In the genomic region with DNA sequence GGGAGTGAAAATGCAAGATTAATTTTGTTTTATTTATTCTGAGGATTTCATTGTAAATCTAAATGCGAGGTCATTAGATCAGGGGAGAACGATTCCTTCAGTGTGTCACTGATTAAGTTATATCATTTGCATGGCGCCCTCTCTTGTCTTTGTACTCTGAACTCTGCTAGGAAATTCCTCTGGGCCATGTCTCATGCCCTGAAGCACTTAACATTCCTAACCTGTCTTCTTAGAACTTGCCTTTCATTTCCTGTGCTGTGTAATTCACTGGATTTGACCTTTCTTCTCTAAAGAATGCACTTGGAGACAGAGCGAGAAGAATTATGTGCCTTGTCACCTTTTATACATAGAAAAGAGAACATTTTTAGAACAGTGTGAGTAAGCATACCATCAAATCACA, we compare ENCODE assay signal across 11 mouse cellular contexts.
DNase-seq lines count a peak whose midpoint lies in the region; ATAC-seq lines count a peak whose summit lies in the region.
"Had no signal": no experiment of that assay in that cellular context is flagged by ENCODE, and none has a peak within 500 bp of the region (broad histone marks: within the 10 kb centered on the region; RNA-seq: fewer than 3 reads in every experiment).

No protein-coding gene starts in this region.

- H3K27ac ChIP-seq in hindbrain, embryonic 14.5 days = 0 out of 2 replicates have a peak overlapping the region, but pooled peaks have one; percentile 5
- H3K27ac ChIP-seq in hindbrain, embryonic 11.5 days (ENCODE audit: low read depth, low read length) = no peak overlapping the region
- no peak overlapping the region for H3K27ac ChIP-seq in neural tube, embryonic 12.5 days
- H3K27ac ChIP-seq in neural tube, embryonic 15.5 days (replicated peaks) = no peak overlapping the region
- H3K27ac ChIP-seq in kidney, embryonic 15.5 days = no peak overlapping the region
- H3K27ac ChIP-seq: forebrain, embryonic 15.5 days; limb, embryonic 12.5 days had no signal

- no peak for DNase-seq in hindbrain, embryonic 14.5 days (ENCODE audit: low spot score)
- no peak for DNase-seq in hindbrain, embryonic 11.5 days (ENCODE audit: low spot score)
- DNase-seq in right cerebral cortex, postnatal 14 days = no peak
- no peak for DNase-seq in gastrocnemius, adult 8-10 months (ENCODE audit: low spot score in 2 of 2)
- DNase-seq in thymus, postnatal 25 days = no peak
- DNase-seq: cerebellum, adult 9-11 months had no signal

- WGBS in hindbrain, embryonic 14.5 days = 55% methylated on average over 4 of the region's 4 CpGs
- WGBS in hindbrain, embryonic 11.5 days = 63% methylated on average over 4 of the region's 4 CpGs
- 63% methylated on average over 4 of the region's 4 CpGs for WGBS in neural tube, embryonic 12.5 days
- 63% methylated on average over 4 of the region's 4 CpGs for WGBS in neural tube, embryonic 15.5 days
- 42% methylated on average over 4 of the region's 4 CpGs for WGBS in kidney, embryonic 15.5 days

- no peaks in the 10 kb centered on the region for H3K4me1 ChIP-seq in hindbrain, embryonic 14.5 days (replicated peaks; ENCODE audit: control insufficient read depth, insufficient read depth, low read length)
- H3K4me1 ChIP-seq in hindbrain, embryonic 11.5 days (replicated peaks; ENCODE audit: control insufficient read depth, insufficient read depth, low read length) = no peaks in the 10 kb centered on the region
- H3K4me1 ChIP-seq in neural tube, embryonic 12.5 days = no peaks in the 10 kb centered on the region
- H3K4me1 ChIP-seq in neural tube, embryonic 15.5 days = no peaks in the 10 kb centered on the region
- H3K4me1 ChIP-seq in kidney, embryonic 15.5 days = no peaks in the 10 kb centered on the region
- H3K4me1 ChIP-seq: forebrain, embryonic 15.5 days; limb, embryonic 12.5 days had no signal

- no peaks in the 10 kb centered on the region for H3K27me3 ChIP-seq in hindbrain, embryonic 14.5 days (ENCODE audit: control insufficient read depth, insufficient read depth, low read length)
- no peaks in the 10 kb centered on the region for H3K27me3 ChIP-seq in hindbrain, embryonic 11.5 days (ENCODE audit: control insufficient read depth, insufficient read depth, low read length)
- no peaks in the 10 kb centered on the region for H3K27me3 ChIP-seq in neural tube, embryonic 12.5 days (replicated peaks)
- no peaks in the 10 kb centered on the region for H3K27me3 ChIP-seq in neural tube, embryonic 15.5 days (replicated peaks)
- H3K27me3 ChIP-seq in kidney, embryonic 15.5 days = no peaks in the 10 kb centered on the region
- H3K27me3 ChIP-seq: forebrain, embryonic 15.5 days; limb, embryonic 12.5 days had no signal

- H3K36me3 ChIP-seq in hindbrain, embryonic 14.5 days (replicated peaks; ENCODE audit: control insufficient read depth, insufficient read depth) = no peaks in the 10 kb centered on the region
- no peaks in the 10 kb centered on the region for H3K36me3 ChIP-seq in hindbrain, embryonic 11.5 days (ENCODE audit: control insufficient read depth, insufficient read depth, low read length)
- no peaks in the 10 kb centered on the region for H3K36me3 ChIP-seq in neural tube, embryonic 12.5 days
- no peaks in the 10 kb centered on the region for H3K36me3 ChIP-seq in neural tube, embryonic 15.5 days
- H3K36me3 ChIP-seq in kidney, embryonic 15.5 days = no peaks in the 10 kb centered on the region
- H3K36me3 ChIP-seq: forebrain, embryonic 15.5 days; limb, embryonic 12.5 days had no signal

- no peaks in the 10 kb centered on the region for H3K9me3 ChIP-seq in hindbrain, embryonic 14.5 days (ENCODE audit: control insufficient read depth, low read length)
- no peaks in the 10 kb centered on the region for H3K9me3 ChIP-seq in hindbrain, embryonic 11.5 days (ENCODE audit: control insufficient read depth, low read length)
- H3K9me3 ChIP-seq in neural tube, embryonic 12.5 days = no peaks in the 10 kb centered on the region
- H3K9me3 ChIP-seq in neural tube, embryonic 15.5 days (replicated peaks) = no peaks in the 10 kb centered on the region
- H3K9me3 ChIP-seq in kidney, embryonic 15.5 days (replicated peaks) = no peaks in the 10 kb centered on the region
- H3K9me3 ChIP-seq: forebrain, embryonic 15.5 days; limb, embryonic 12.5 days had no signal

- no peak overlapping the region for H3K9ac ChIP-seq in hindbrain, embryonic 14.5 days
- H3K9ac ChIP-seq in hindbrain, embryonic 11.5 days (ENCODE audit: low read depth, low read length) = no peak overlapping the region
- no peak overlapping the region for H3K9ac ChIP-seq in neural tube, embryonic 12.5 days
- H3K9ac ChIP-seq in neural tube, embryonic 15.5 days (replicated peaks) = no peak overlapping the region
- no peak overlapping the region for H3K9ac ChIP-seq in kidney, embryonic 15.5 days
- H3K9ac ChIP-seq: forebrain, embryonic 15.5 days; limb, embryonic 12.5 days had no signal

- ATAC-seq in hindbrain, embryonic 14.5 days (ENCODE audit: low FRiP score) = peak; percentile 31; the same call in 1 of the 2 replicates
- no peak for ATAC-seq in hindbrain, embryonic 11.5 days (ENCODE audit: low FRiP score)
- ATAC-seq in neural tube, embryonic 12.5 days (ENCODE audit: low FRiP score, low read depth) = peak; percentile 9; the same call in 1 of the 2 replicates
- ATAC-seq in neural tube, embryonic 15.5 days (ENCODE audit: low FRiP score) = no peak
- ATAC-seq in kidney, embryonic 15.5 days (replicated peaks; ENCODE audit: low FRiP score) = peak; percentile 49; the same call in 1 of the 2 replicates
- ATAC-seq: forebrain, embryonic 15.5 days had no signal

- H3K4me3 ChIP-seq in hindbrain, embryonic 14.5 days (replicated peaks; ENCODE audit: low read length) = no peak overlapping the region
- H3K4me3 ChIP-seq in hindbrain, embryonic 11.5 days (ENCODE audit: low read depth, low read length) = no peak overlapping the region
- H3K4me3 ChIP-seq in neural tube, embryonic 12.5 days = no peak overlapping the region
- no peak overlapping the region for H3K4me3 ChIP-seq in neural tube, embryonic 15.5 days (replicated peaks)
- no peak overlapping the region for H3K4me3 ChIP-seq in kidney, embryonic 15.5 days (replicated peaks)
- H3K4me3 ChIP-seq: forebrain, embryonic 15.5 days; limb, embryonic 12.5 days had no signal

- no peak overlapping the region for H3K4me2 ChIP-seq in hindbrain, embryonic 14.5 days (replicated peaks)
- no peak overlapping the region for H3K4me2 ChIP-seq in hindbrain, embryonic 11.5 days (replicated peaks; ENCODE audit: low read depth, low read length)
- H3K4me2 ChIP-seq in neural tube, embryonic 12.5 days (replicated peaks) = no peak overlapping the region
- H3K4me2 ChIP-seq in neural tube, embryonic 15.5 days = no peak overlapping the region
- no peak overlapping the region for H3K4me2 ChIP-seq in kidney, embryonic 15.5 days
- H3K4me2 ChIP-seq: forebrain, embryonic 15.5 days; limb, embryonic 12.5 days had no signal

Comparison
In these comparisons a context has a peak if more than half of its experiments do, and no peak if none do; other contexts are left out.
1. ATAC-seq: peak in hindbrain, embryonic 14.5 days (single experiment), neural tube, embryonic 12.5 days (single experiment) and kidney, embryonic 15.5 days (single experiment); none in hindbrain, embryonic 11.5 days (single experiment) and neural tube, embryonic 15.5 days (single experiment).